Mouse (Mus musculus): ENCODE data around the gene Krt24.

GRCm38 (mm10) chr11:99284011-99284410, 1.1 kb downstream of the Krt24 start:
- TF ChIP-seq CTCF (conservative IDR thresholded peaks at IDR 0.05; ENCODE audit: low read length) (no peak), POU5F1 (IDR thresholded peaks at IDR 0.05; ENCODE audit: borderline replicate concordance, low read length) (no peak), NANOG (IDR thresholded peaks at IDR 0.05; ENCODE audit: borderline replicate concordance, low read length) (no peak)
